Mouse (Mus musculus): ENCODE results near the gene Zc3h13. TPM values are rescaled to one million over a fixed set of nuclear protein-coding genes. Genes with fewer than 3 reads are reported as not detected.

Zc3h13 gene
- polyA plus RNA-seq, 1 experiment from 2014 or later, result 26.5 TPM

Small RNA genes within 50 kb of the gene (microRNA-seq; reads per million reads assigned to microRNA genes)
- not detected for gene Gm44482

Other genes with a start within 250 kb of the Zc3h13 start
- gene Lrrc63, start 153.5 kb upstream of the Zc3h13 start, polyA plus RNA-seq (2015; fragmentation: Nextera tagmentation; extraction: Ambion mirVana), result 0.14 and 0.19 TPM in 2 replicates
- gene Lcp1, start 153.3 kb upstream of the Zc3h13 start, polyA plus RNA-seq (2015; fragmentation: Nextera tagmentation; extraction: Ambion mirVana), result 74.8 and 77.7 TPM in 2 replicates
- 0.36 and 2.4 TPM in 2 replicates for gene Cpb2, start 42.1 kb upstream of the Zc3h13 start, polyA plus RNA-seq (2015; fragmentation: Nextera tagmentation; extraction: Ambion mirVana)
- gene Siah3, start 171.6 kb downstream of the Zc3h13 start, polyA plus RNA-seq (2015; fragmentation: Nextera tagmentation; extraction: Ambion mirVana), result 0.05 TPM in 1 of 2 replicates, not detected in the other

Measured in lung, embryonic 16.5 days (tissue).